Mouse (Mus musculus): Measurements from ENCODE around the gene Tmem129.

Gene Tmem129

DNA sequence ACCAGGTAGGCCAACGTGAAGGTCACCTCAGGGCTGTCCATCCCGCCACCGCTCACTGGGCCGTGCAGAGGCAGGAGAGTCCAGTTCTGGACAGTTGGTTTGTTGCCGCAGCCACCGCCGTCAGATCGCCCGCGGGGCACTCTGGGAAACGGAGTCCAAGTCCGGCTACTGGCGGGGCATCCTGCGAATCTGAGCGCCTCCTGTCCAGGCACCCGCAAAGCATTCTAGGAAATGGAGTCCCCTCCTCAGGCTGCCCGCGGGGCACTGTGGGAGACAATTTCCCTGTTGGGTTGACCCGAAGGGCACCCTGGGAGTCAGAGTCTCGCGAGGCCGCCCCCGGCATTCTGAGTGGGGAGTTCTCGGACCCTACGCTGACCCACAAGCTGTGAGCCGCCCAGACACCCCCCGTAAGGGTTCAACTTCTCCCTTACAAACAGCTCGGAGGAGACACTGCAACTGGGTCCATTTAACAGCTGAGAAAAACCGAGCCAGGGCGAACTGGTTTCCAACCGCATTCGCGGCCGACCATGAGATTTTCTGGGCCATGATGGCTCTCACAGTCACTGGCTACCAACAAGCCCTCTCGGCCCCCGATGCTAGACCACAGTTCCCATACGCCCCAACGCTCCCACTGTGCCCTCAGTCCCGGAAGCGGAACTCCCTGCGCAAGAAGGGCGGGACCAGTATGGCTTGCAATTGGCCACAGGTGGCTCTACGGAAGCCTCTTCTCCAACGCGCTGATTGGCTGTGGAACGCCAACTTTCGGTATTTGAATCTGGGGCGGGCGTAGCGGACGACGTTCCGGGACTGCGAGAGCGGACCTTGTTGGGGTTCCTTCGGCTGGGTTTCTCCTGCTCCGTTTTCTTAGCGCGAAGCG is at the start of gene Tmem129, which contains the start of gene Tacc3:
Gene Tmem129, minus strand, starts transcription at position 630 of the 877 bp plus-strand sequence.
Gene Tacc3, plus strand, starts transcription at position 342 of the 877 bp plus-strand sequence.
- DNase-seq (ENCODE audit: extremely low spot score) = peak; percentile 98

DNA sequence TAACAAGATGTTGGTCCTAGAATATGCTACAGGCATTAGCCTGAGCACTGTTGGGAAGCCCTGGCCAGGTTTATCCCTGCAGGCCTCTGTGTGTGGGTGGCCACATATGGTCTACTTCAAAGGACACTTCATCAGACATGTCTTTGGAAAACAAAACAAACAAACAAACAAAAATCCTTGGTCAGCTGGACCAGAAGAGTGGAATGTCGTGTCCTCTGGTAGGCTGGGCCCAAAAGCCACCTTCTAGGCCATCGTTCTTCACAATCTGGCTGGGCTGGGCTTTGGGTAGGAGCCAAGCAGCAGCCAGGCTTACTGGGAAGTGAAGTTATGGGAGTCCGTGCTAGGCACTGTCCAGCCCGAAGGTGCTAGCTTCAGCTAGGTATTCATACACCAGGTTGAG is 48.9 kb upstream of the Tmem129 start:
- DNase-seq (ENCODE audit: extremely low spot score) = no peak

DNA sequence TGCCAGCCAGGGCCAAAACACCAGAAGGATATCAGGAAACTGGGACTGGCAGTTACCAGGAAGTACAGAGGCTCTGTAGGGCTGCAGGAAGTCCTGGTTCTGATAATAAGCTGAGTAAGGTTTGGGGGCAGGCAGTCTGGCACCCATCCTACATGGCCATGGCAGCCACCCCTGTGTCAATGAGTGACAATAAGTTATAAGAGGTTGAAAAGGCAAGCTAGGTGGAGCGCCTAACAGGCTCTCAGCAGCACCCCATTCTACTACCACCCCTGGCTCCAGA is 48.1 kb upstream of the Tmem129 start:
- DNase-seq (ENCODE audit: extremely low spot score) = no peak

DNA sequence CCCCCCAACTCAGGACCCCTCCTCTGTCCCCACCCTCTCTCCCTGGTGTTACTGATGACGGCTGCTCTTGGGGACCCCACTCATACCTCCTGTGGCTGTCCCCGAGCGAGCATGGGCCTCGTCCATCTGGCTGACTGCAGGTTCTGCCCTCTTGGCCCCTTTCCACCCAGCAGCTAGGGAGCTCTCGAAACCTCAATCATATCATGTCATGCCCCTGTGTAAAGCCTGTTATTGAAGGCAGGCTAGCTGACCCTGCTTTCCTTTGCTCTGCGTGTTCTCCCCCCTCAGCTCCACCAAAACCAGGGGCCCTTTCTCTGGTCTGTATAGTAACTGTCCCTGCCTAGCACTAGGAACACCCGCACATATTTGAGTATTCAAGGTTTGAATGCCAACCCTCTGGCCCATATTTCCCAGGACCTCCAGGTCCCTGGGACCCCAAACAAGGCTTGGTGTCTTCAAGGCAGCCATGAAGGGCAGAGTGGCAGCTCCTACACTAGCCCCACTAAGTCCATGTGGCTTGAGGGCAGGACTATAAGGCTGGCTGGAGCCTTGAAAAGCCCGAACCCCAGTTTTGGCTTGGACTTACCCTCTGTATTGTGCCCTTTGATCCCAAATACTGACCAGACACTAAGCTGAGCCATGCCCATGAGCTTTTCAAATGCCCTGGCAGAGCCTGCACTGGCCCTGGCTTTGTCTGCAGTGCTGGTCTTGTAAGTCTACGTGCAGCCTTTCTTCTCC is 47.6 kb upstream of the Tmem129 start:
- no peak for DNase-seq (ENCODE audit: extremely low spot score)

DNA sequence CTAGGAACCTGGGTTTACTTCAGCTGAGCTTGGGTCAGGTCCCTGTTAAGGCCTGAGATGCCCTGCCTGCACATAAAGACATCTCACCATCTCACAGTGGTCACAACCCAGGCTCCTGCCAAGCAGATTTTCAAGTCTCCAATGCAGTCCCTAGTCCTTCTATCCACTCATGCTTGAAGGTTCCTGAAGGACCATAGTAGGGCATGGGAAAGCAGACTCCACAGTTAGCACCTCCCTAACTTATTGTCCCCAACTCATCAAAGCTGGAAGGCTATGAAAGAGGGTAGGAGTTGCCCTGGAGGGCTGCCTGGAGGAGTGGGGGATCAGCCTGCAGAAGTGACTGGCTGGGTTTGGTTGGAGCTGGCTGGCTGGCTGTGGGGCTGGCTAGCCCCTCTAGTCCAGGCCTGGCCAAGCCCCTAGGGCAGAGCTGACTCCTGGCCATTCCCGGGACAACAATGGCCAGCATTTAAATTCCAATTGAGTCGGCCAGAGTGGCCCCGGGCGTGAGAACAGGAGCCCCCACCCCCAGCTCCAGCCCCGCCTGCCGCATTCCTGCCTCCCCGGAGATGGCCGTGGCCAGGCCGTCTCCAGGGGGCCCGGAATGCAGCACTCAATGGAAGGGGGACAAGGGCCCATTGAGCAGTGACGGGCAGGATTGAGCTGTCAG is 46.9 kb upstream of the Tmem129 start:
- DNase-seq (ENCODE audit: extremely low spot score) = peak; percentile 87

DNA sequence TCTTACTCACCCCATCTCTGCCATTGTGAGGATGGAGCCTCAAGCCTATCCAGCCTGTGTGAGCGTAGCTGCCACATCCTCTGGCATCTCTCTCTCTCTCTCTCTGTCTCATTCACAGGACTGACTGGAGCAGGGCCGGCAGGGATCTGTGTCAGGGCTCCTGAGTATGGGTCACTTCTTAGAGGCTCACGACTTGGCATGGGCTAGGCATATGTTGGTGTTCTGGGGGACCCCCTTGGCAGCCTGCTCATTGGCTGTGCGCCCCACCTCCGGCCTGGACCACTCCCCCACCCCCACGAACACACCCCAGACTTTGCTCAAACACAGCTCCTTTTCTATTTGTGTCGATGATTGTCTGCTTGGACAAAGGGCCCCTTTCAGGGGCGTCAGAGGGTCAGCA is 45.8 kb upstream of the Tmem129 start:
- DNase-seq (ENCODE audit: extremely low spot score) = no peak

DNA sequence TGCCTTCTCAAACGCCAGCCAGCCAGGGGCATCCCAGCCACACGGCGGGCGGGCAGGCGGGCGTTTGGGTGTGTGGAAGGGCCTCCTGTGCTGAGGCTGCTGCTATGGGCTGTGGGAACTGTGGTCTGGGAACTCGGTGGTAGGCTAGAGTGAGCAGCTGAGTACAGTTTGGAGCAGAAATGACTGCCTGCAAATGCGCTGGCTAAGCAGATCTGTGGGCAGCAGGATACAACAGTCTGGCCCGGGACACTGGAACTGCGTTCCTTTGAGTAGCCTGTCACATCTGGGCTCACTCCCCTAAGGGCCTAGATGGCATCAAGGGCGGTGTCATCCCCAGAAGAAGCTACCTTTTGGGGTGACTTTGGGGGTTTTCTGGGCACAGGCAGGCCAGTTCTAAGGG is 43.6 kb upstream of the Tmem129 start:
- DNase-seq (ENCODE audit: extremely low spot score) = no peak

DNA sequence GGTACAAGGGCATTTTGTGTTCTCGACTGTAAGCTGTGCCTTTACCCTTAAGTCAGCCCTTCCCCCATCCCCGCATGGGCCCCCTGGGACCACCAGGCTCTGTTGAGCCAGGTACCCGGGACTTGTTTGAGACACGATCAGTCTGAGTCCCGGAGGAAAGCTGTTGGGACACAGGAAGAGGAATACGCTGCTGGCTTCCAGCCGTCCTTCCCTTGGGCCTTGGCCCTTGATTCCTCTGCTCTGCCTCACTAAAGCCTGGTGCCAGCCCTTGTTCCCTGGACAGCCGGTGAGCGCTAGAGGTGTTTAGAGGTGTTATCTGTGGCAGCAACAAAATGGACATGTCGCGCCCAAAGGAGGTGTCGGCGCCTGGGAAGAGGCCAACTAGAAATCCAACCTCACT is 41.8 kb upstream of the Tmem129 start:
- DNase-seq (ENCODE audit: extremely low spot score) = no peak

DNA sequence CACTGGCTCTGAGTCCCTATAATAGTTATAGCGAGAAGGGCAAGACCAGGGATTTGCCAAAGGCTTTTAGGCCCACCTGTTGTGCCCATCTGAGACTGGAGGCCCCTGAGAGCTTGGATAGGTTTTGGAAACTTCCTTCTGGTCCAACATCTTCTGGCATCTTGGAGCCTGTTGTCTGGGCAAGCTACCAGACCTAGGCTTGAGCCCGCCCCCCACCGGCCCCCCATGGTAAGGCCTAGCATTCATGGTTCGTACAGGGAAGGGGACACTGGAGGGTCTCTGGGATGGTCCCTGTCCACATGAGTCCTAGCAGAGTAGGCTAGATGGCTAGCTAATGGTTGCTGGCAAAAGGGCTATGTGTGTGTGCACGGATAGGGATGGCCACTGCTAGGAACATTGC is 40.5 kb upstream of the Tmem129 start:
- DNase-seq (ENCODE audit: extremely low spot score) = no peak

DNA sequence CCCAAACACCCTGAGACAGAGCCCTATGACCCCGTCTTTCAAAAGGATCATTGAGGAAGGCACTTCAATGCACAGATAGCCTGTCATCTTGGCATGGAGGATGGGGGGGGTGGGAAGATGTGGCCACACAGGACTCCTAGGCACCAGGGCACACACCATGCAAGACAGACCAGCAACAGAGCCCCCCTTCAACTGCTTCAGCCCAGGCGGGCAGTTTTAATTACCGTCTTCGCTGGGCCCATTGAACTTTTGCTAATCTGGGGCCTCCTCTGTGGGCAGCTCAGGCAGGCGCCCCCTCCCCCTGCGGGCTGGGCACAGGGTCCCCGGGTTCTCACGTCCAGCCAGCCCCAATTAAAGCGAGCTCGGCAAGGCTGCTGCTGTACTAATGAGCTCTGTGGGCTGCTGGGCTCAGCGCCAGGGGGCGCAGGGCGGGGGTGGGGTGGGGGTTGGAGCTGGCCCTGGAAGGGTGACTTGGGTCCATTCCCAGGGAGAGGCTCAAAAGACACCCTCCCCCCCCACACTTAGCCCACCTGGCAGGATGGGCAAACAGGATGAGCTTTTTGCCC is 39.8 kb upstream of the Tmem129 start:
- no peak for DNase-seq (ENCODE audit: extremely low spot score)

DNA sequence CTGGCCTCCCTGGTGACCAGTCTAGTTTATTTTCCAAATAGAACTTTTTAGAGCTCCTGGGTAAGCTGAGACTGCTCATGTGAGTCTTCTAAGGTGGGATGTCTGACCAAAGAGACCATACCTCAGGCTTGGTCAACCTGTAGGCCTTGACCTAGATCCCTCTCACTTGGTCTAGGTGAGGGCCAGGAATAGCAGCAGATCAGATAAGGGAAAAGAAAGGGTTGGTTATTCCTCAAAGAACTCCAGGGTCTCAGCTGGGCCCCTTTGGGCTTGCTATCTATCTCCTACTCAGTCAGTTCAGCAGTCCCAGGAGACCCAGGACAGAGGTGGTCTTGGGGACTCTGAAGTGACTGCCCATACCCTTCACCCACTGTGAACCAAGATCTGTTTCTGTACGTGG is 39.3 kb upstream of the Tmem129 start:
- no peak for DNase-seq (ENCODE audit: extremely low spot score)

DNA sequence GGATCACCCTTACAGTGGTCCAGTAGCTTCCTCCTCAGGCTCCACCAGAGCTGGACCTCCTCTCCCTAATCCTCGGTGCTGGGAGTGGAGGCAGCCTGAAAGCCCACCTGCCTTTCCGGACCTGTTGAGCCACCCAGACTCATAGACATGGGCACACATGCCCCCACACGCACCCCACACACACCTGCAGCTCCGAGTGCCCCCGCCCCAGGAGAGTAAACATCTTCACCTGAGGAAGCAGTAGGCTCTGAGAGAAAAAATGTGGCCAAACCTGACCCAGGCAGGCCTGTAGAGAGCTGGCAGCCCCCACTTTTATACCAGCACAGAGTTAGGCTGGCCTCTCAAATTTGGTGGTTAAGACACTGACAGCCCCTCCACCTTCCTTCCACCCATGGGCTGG is 38.2 kb upstream of the Tmem129 start:
- no peak for DNase-seq (ENCODE audit: extremely low spot score)

DNA sequence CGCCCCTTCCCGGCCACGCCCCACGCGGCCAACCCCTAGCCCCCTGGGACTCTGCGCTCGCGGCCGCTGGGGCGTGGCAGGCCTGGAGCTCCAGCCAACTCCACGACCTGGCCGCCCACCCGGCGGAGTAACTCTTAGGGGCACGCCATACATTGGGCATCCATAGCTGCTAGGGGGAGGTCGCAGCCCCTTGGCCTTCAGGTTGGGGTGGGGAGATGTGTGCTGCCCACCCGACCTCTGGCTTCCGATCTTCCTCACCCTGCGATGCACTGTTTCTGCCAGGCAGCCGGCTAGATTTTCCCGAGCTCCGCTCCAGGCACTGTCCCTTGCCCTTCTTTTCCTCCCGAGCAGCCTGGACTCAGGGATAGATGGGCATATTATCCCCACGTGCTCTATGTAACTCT is 37.5 kb upstream of the Tmem129 start:
- no peak for DNase-seq (ENCODE audit: extremely low spot score)

DNA sequence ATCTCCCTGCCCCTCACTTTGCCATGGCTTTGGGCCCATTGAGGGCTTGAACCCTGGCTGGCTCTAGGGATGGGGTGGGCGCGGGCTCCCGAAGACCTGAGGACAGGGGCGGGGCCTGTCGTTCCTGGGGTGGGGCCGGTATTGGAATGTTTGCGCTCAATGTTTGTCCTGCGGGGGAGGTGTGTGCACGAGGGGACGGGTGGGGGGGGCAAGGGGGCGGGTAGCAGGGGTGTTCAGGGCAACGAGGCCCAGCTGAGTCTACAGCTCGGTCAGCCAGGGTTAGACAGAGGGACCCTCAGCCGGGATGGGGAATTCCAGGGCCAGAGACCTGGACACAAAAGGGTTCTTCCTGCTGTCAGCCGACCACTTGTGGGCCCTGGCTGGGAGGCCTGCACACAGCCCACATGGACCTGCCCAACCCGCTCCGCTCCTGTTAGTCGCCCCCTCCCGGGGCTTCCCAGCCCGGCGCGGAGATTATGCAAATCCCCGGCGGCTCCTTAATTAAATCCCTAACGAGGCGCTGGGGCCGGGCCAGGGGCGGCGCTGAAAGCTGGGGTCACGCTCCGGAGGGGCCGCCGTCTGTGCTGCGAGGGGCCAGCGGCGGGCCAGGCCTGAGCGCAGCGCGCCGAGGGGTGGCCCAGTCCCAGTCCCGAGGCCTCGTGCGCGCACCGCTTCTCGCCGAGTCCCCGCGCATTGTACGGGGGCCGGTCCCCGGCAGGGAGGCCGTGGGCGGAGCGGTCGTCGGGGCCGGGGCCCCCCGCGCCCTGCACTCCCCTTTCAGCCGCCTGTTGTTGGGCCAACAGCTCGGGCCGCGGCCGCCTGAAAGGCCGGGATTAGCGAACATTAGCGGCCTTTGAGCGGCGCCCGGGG is 36.9 kb upstream of the Tmem129 start:
- peak; percentile 84 for DNase-seq (ENCODE audit: extremely low spot score)

DNA sequence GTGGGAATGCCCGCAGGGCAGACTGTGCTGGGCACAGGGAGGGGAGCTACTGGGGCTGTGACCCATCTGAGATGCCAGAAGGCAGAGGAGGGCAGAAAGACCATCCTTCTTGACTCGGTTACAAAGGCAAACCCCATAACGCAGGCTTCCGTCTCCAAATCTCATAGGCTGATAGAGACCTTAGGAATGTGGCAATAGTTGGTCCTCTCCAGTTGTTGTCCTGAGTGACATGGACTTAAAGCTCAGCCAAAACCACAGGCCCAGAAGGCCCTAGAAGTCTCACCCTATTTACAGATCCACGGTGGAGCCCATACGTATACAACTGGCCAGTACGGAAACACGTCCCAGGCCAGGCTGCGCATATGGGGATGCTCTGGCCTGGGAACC is 36.2 kb upstream of the Tmem129 start:
- no peak for DNase-seq (ENCODE audit: extremely low spot score)

DNA sequence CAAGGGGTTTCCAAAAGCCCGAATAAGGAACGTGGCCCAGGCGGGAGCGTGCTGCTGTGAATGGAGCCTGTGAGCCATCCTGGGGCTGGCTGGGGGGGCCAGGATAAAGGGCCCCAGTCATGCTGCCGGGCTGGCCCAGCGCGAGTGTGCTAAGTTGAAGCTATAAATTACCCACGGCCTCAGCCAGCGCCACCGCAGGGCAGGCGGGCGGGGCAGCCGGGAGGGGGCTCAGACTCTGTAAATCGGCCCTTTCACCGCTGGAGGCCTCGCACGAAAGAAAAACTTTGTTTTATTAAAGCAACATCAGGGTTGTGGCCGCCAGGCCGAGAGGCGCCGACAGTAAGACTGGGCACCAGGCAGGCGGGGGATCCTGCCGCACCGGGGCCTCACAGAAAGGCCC is 34.2 kb upstream of the Tmem129 start:
- DNase-seq (ENCODE audit: extremely low spot score) = peak; percentile 69

DNA sequence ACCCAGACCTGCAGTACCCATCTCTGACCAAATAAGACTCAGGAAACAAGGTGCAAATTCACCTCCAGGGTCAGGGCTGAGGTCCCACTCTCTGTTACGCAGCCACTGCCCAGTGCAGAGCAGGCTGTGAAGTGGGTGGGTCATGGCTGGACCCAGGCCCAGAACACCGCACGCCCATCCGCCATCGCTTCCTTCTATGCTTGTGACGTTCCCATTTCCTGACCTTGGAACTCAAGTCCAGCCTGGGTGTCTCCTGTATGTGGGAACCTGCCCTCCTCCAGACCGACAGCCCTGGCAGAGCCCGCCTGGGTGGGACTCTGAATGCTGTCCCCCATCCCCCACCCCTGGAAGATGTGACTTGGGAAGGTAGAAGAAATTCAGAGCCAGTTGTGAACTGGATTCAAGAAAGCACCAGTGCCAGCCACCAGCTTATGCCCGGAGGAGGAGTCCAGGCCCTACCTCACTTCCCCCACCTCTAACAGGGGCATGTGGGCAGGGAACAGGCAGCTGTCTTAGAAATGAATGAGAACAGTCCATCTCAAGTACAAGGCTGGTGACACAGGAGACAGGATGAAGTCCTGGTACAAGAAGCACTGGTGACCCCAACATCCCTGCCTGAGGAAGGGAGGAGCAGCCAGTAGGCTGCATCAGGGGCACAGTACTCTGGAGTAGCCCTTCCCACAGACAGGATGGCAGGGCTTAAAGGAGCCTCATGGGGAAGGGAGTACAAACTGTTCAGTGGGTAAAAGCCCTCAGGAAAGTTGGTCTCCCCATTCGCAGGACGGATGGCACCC is 31.8 kb upstream of the Tmem129 start:
- no peak for DNase-seq (ENCODE audit: extremely low spot score)

DNA sequence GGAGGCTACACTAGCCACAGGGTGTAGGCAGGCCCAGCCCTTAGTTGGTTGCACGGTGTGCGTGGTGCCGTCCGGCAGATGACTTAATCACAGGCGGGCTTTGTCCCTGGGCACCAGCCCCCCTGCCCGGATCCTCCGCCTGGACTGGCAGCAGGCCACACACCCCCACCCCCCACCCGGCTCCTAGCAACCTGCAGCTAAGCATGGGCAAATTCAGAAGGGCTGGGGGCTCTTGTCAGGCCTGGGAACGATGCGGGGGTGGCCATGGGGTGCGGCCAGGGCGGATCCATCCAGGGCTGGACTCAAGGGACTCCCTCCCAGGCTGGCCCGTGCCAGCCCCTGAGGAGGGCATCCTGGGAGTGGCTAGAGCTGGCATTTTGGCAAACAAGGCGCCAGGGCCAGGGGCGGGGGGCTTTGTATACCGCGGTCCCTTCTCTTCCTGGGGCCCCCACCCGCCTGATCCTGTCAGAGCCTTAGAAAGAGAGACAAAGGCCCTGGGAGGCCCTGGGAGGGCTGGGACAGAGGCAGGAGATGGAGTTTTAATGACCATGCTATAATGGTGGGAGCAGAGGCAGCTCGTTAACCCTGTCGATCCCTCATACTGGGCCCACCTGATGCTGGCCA is 31.1 kb upstream of the Tmem129 start:
- peak; percentile 42 for DNase-seq (ENCODE audit: extremely low spot score)

DNA sequence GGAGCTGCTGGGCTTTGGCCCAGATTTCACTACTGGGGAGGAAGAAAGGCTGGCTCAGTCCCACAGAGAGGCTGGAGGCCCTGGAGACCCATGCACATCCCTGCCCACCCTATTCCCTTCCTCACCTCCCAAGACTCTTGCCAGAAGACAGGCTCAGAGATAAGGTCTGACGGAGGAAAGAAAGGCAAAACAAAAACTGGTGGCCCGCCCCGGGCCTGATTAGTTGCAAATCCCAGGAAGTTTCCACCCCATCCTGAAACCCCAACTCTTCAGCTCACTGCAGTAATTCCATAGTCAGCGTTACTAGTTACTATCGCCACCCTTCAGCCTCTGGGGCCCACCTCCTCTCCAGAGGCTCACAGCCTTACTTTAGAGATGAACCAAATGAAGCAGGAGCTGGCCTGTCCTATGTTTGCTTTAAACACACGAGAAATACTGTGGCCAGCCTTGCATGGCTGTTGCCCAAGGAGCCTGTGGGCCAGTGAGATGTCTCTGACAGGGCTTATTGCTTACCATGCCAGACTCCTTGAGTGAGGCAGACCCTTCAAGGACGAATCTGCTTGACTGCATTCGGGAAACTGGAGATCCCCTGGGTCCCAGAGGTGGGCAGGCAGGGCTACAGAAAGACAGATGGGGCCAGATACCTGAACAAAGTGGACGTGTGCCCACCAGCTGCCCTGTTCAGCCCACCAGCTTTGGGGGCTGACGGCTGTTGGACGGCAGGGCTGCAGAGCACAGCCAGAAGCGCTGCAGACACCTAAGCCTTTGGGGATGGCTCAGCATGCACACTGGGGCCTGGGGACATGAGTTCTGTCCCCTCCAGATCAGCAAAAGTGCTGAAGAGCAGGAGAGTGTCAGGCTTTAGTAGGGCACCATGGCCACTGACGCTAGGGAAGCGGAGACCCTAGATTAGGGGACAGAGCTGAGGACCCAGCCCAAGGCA is 30.3 kb upstream of the Tmem129 start:
- no peak for DNase-seq (ENCODE audit: extremely low spot score)
